Mouse (Mus musculus) erythroblast, adult 5-6 weeks (primary cell): ENCODE data around the gene Pnmal1. TPM values are rescaled to one million over a fixed set of nuclear protein-coding genes. Genes with fewer than 3 reads are reported as not detected.

Experiments used
- ATAC-seq: replicated peaks from 2 replicates; pipeline ENCODE4 v1.8.0; 2016; ENCODE audit warnings: moderate number of reproducible peaks, mild to moderate bottlenecking, moderate TSS enrichment, inconsistent platforms; ENCODE audit not compliant: poor library complexity, low FRiP score, severe bottlenecking
- total RNA-seq, 2 experiments: library from RNA; stranded (forward) in 1 of 2; stranded (reverse) in 1 of 2; fragments of 150-400 nt in 1 of 2; fragments of 200-764, 138-1000 nt in 1 of 2; gene quantifications; 2 replicates each; pipeline versions ENCODE4 v1.2.3 to v1.2.4; 2015 to 2017; ENCODE audit warnings: low replicate concordance in 2 of 2

Gene Pnmal1
- total RNA-seq, 2 experiments from 2014 or later: not detected

DNA sequence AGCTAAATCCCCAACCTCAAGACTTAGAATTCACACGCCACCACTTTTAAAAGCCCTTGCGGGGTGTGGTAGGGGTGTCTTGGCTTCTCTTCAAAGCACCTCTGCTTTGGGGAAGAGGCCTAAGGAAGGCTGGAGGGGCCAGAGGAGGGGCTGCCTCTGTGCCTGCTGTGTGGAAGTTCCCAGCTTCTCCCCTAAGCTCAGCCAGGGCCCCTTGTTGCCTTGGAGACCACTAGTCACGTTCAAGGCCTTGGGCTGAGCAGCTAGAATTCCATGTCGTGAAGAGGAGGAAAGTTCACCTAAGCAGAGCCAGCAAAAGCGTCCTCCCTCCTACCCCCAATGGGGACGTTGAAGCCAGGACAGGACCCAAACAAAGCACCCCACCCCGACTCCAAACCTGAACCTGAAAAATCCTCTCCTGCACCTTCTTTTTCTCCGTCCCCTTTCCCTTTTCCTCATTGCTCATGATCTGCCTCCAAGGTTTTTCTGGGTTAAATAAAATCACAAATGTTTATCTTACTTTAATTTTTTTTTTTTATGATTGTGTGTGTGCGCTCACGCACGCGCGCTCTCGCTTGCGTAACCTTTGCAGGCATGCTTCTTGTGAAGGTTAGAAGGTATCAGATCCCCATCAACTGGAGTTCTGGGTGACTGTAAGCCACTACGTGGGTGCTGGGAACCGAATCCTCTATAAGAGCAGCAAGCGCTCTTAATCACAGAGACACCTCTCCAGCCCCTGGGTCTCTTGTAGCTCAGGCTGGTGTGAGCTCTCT, 32.4 kb downstream of the Pnmal1 start:
- ATAC-seq: no peak

DNA sequence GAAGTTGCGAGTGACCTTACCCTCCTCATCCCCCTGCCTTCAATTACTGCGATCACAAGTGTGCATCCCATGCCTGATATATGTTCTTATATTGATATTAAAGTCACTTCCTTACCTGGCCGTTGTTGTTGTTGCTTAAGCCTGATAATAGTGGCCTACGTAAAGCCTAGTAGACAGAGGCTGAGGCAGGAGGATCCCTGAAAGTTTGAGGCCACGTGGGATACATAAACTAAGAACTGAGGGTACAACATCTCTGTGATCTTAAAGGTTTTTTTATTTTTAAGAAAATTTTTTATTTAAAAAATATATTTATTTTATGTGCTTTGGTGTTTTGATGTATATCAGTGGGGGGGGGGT, 33.0 kb downstream of the Pnmal1 start, which contains the start of gene Ccdc8:
Ccdc8 (plus strand) TSS at position 258 of the 357 bp plus-strand sequence.
- ATAC-seq: no peak

DNA sequence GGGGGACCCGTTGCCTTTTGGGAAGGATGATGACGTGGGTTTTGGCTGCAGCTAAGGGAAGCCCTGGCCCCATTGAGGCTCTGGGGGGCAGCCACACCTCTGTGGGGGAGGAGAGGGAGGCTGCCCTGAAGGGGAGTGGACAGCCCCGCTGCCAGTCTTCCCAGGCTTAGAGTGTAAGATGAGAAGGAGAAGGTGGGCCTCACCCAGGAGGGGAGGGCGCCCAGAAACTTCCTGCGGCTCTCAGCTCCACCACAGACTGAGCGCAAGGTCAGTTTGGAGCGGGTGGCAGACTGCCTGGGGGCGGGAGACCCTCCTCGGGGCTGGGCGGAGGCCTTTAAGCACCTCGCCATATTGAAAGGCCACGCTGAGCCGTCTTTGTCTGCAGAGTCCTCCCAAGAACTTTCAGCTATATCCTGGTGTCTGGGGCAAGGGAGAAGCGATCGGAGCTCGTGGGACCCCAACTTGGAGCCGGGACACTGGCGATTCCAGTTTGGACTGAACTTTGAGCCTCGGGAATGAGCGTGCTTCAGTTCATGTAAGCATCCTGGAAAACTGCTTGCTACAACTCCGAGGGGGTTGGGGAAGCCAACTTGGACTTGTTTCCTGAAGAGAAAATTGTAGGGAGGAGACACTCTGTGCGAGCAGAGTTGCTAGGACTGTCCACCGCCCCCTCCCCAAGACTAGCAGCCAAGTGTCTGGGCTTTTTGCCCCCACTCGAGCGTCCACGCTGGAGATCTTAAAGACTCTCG, 34.3 kb downstream of the Pnmal1 start:
- no peak for ATAC-seq

DNA sequence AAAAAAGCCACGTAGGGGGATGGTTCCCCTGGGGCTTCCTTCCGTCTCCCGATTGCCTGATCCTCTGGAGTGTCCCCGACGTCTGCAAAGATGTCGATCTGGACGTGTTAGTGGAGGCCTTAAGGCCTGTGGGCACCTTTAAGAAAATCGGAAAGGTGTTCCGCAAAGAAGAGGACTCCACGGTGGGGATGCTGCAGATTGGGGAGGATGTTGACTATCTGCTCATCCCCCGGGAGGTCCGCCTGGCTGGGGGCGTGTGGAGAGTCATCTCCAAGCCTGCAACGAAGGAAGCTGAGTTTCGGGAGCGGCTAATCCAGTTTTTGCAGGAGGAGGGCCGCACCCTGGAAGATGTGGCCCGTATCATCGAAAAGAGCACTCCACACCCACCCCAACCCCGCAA, 34.9 kb downstream of the Pnmal1 start:
- no peak for ATAC-seq

DNA sequence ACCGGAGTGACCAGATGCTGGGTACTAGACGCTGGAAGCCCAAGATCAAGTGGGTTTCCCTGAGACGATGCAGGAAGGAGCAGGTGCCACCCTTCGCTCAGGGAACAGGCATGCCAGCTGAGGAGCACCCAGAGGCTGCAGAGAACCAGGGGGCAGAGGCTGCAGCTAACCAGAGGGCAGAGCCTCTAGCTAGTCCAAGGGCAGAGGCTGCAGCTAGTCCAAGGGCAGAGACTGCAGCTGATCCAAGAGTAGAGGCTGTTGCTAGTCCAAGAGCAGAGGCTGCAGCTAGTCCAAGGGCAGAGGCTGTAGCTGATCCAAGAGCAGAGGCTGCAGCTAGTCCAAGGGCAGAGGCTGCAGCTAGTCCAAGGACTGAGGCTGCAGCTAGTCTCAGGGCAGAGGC, 35.9 kb downstream of the Pnmal1 start:
- no peak for ATAC-seq

DNA sequence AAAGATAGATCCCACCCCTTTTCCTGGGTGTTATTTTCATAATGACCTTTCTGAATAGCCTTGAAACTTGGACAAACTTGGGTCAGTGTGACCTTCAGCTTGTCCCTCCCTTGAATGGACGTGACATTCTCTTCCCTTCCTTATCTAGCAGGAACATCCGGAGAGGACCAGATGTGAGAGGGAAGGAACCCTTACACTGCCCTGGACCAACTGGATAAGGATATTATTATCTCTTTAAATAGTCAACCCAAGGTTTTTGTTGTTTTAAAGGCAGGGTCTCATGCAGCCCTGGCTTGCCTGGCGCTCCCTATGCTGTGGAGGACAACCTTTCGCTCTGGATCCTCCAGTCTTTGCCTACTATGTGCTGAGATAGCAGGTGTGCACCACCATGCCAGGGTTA, 39.8 kb downstream of the Pnmal1 start:
- ATAC-seq: no peak

DNA sequence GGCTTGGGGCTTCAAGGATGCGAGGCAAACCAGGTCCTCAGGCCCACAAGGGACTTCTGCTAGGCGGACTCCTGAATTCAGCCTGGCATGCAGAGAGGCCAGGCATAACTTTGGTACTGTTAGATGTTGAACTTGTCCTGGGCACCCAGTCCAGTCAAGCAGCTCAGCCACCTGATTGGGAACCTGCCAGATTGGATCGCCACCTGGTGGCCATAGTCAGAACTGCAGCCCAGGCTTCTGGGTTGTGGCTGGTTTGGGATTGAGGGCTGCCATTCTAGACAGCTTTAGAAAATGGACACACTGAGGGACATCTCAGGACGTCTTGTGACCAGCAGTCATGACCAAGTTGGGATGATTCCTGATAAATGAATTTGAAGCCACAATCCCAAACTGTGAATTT, 40.2 kb downstream of the Pnmal1 start:
- ATAC-seq: peak; percentile 80

- ATAC-seq: peak; percentile 55; the same call in 1 of the 2 replicates
These were observed 43.1 kb downstream of the Pnmal1 start for GRCm38 (mm10) chr7:17002375-17003195.

- no peak for ATAC-seq
These were observed 43.9 kb downstream of the Pnmal1 start for GRCm38 (mm10) chr7:17003230-17003960.

DNA sequence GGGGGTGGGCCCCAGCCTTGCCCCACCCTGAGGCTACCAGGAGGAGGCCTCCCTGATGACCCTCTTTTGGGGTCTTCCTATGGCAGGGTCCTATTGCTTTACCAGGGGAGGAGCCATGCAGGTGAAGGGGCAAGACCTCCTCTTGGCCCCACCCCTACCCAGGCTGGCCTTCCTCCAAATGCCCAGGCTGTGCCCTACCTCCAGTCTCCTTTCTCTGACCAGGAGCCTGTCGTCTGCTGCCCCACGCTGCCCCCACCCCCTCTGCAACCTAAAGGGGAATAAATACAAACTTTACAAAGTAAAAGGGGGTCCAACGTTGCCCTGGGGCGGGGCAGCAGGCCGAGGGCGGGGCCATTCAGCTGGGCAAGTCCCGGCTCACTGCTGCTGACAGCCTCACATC, 45.2 kb downstream of the Pnmal1 start:
- ATAC-seq: no peak

DNA sequence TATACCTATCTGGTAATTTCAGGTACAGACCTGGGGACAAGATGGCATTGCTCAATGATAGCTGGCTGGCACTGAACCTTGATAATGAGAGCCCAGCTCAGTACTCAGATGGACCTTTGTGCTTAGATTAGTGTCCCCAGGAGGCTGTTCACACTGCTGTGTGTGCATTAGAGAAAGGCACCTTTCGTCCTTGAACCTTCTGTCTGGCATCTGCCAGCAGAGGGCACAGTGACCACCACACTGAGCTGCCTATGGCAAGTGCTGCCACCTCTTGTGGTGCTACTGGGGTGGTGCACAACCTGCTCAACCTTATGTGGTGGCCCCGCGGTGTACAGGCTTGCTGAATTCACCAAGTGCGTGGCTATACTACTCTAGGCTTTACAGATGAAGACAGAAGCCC, 47.8 kb downstream of the Pnmal1 start:
- no peak for ATAC-seq

DNA sequence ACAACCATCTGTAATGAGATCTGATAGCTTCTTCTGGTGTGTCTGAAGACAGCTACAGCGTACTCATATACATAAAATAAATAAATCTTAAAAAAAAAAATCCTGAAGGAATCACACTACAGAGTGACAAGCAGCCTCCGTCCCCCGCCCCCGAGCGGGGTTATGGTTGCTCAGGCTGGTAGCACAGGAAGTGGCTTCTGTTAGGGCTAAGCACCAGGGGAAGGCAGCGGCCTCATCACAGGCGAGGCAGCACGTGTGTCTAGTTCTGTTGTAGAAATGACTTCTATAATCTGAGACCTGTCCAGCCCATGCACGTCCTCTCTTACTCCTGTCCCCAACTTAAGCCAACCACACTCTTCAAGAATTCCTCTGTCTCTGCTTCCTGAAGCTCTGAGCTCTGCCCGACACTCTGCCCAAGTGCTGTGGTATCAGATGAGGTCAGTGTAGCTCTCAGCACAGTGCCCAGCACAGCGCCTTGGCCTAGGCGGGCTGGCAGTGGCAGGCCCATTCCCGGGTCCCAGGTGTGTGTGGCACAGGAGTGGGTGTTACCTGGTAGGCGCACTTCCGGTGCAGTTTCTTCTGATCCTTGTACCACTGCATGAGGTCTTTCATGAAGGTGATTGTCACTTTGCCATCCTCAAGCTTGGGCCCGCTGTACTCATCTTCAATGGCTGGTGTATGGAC, 50.0 kb downstream of the Pnmal1 start:
- ATAC-seq: no peak

GRCm38 (mm10) chr7:17010010-17010347, 50.5 kb downstream of the Pnmal1 start:
- ATAC-seq: no peak

DNA sequence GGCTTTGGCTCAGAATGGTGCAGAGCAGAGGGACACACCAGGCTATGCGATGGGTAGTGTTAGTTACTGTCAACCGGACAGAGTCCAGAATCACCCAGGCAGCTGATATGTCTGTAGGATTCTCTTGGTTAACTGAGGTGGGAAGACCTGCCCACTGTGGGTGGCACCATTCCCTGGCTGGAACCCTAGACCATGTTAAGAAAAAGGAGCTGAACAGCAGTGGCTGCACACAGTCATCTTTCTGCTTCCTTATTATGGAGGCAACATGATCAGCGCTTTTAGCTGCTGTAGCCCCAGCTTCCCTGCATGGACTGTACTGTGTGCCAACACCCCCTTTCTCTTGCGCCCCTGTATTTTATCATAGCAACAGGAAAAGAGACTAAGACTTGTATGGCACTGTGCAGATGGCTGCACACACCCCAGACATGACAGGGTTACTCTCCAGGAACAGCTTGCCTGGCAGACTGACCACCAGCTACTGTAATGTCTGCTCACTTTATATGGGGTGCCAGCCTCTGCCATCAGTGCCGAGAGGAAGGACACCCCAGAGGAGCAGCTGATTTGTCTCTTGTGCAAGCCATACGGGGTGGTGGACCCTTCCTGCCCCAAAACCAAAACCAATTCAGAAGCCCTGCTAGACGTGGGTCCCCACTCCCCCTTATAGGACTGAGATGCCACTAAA, 52.6 kb downstream of the Pnmal1 start:
- no peak for ATAC-seq

Other genes starting within 250 kb of the Pnmal1 start
- gene Ceacam9, start 237.8 kb upstream of the Pnmal1 start, total RNA-seq (2015; ENCODE audit: low replicate concordance): not detected in 2 replicates
- gene Ceacam9, start 237.8 kb upstream of the Pnmal1 start, total RNA-seq (2017; ENCODE audit: low replicate concordance): not detected in 2 replicates
- 46.5 and 57.5 TPM in 2 replicates for gene Ap2s1, start 221.3 kb upstream of the Pnmal1 start, total RNA-seq (2015; ENCODE audit: low replicate concordance)
- 19.8 and 25.9 TPM in 2 replicates for gene Ap2s1, start 221.3 kb upstream of the Pnmal1 start, total RNA-seq (2017; ENCODE audit: low replicate concordance)
- 655 and 701 TPM in 2 replicates for gene Slc1a5, start 178.3 kb upstream of the Pnmal1 start, total RNA-seq (2015; ENCODE audit: low replicate concordance)
- gene Slc1a5, start 178.3 kb upstream of the Pnmal1 start, total RNA-seq (2017; ENCODE audit: low replicate concordance): 713 and 810 TPM in 2 replicates
- 21.5 and 22.4 TPM in 2 replicates for gene Strn4, start 143.8 kb upstream of the Pnmal1 start, total RNA-seq (2015; ENCODE audit: low replicate concordance)
- gene Strn4, start 143.8 kb upstream of the Pnmal1 start, total RNA-seq (2017; ENCODE audit: low replicate concordance): 34.3 and 69.7 TPM in 2 replicates
- 2.5 and 4.2 TPM in 2 replicates for gene Fkrp, start 142.9 kb upstream of the Pnmal1 start, total RNA-seq (2015; ENCODE audit: low replicate concordance)
- gene Fkrp, start 142.9 kb upstream of the Pnmal1 start, total RNA-seq (2017; ENCODE audit: low replicate concordance): 3.1 and 8.0 TPM in 2 replicates
- 4.6 and 18.8 TPM in 2 replicates for gene Prkd2, start 116.8 kb upstream of the Pnmal1 start, total RNA-seq (2015; ENCODE audit: low replicate concordance)
- 2.5 and 5.1 TPM in 2 replicates for gene Prkd2, start 116.8 kb upstream of the Pnmal1 start, total RNA-seq (2017; ENCODE audit: low replicate concordance)
- gene Dact3, start 84.4 kb upstream of the Pnmal1 start, total RNA-seq (2015; ENCODE audit: low replicate concordance): not detected in 2 replicates
- not detected in 2 replicates for gene Dact3, start 84.4 kb upstream of the Pnmal1 start, total RNA-seq (2017; ENCODE audit: low replicate concordance)
- not detected in 2 replicates for gene Gng8, start 67.9 kb upstream of the Pnmal1 start, total RNA-seq (2015; ENCODE audit: low replicate concordance)
- not detected in 2 replicates for gene Gng8, start 67.9 kb upstream of the Pnmal1 start, total RNA-seq (2017; ENCODE audit: low replicate concordance)
- 1.3 and 6.7 TPM in 2 replicates for gene Ptgir, start 53.2 kb upstream of the Pnmal1 start, total RNA-seq (2015; ENCODE audit: low replicate concordance)
- gene Ptgir, start 53.2 kb upstream of the Pnmal1 start, total RNA-seq (2017; ENCODE audit: low replicate concordance): 1.5 and 1.8 TPM in 2 replicates
- gene Calm3, start 35.6 kb upstream of the Pnmal1 start, total RNA-seq (2015; ENCODE audit: low replicate concordance): 41.1 and 44.1 TPM in 2 replicates
- gene Calm3, start 35.6 kb upstream of the Pnmal1 start, total RNA-seq (2017; ENCODE audit: low replicate concordance): 157 and 162 TPM in 2 replicates
- gene Pnmal2, start 15.0 kb upstream of the Pnmal1 start, total RNA-seq (2015; ENCODE audit: low replicate concordance): not detected in 2 replicates
- gene Pnmal2, start 15.0 kb upstream of the Pnmal1 start, total RNA-seq (2017; ENCODE audit: low replicate concordance): not detected in 2 replicates
- not detected in 2 replicates for gene Gm42372, start 23.4 kb downstream of the Pnmal1 start, total RNA-seq (2015; ENCODE audit: low replicate concordance)
- gene Gm42372, start 23.4 kb downstream of the Pnmal1 start, total RNA-seq (2017; ENCODE audit: low replicate concordance): 0.28 TPM in 1 of 2 replicates, not detected in the other
- gene Ccdc8, start 33.0 kb downstream of the Pnmal1 start, total RNA-seq (2015; ENCODE audit: low replicate concordance): 0.19 TPM in 1 of 2 replicates, not detected in the other
- gene Ccdc8, start 33.0 kb downstream of the Pnmal1 start, total RNA-seq (2017; ENCODE audit: low replicate concordance): 0.14 and 1.0 TPM in 2 replicates
- 14.0 and 21.3 TPM in 2 replicates for gene Ppp5c, start 68.2 kb downstream of the Pnmal1 start, total RNA-seq (2015; ENCODE audit: low replicate concordance)
- 10.6 and 18.9 TPM in 2 replicates for gene Ppp5c, start 68.2 kb downstream of the Pnmal1 start, total RNA-seq (2017; ENCODE audit: low replicate concordance)
- 0.42 and 0.58 TPM in 2 replicates for gene Hif3a, start 102.7 kb downstream of the Pnmal1 start, total RNA-seq (2015; ENCODE audit: low replicate concordance)
- gene Hif3a, start 102.7 kb downstream of the Pnmal1 start, total RNA-seq (2017; ENCODE audit: low replicate concordance): 0.17 TPM in 1 of 2 replicates, not detected in the other
- not detected in 2 replicates for gene Psg16, start 114.4 kb downstream of the Pnmal1 start, total RNA-seq (2015; ENCODE audit: low replicate concordance)
- not detected in 2 replicates for gene Psg16, start 114.4 kb downstream of the Pnmal1 start, total RNA-seq (2017; ENCODE audit: low replicate concordance)
- not detected in 2 replicates for gene Ceacam3, start 190.6 kb downstream of the Pnmal1 start, total RNA-seq (2015; ENCODE audit: low replicate concordance)
- 0.28 TPM in 1 of 2 replicates, not detected in the other for gene Ceacam3, start 190.6 kb downstream of the Pnmal1 start, total RNA-seq (2017; ENCODE audit: low replicate concordance)
- gene Psg29, start 243.8 kb downstream of the Pnmal1 start, total RNA-seq (2015; ENCODE audit: low replicate concordance): not detected in 2 replicates
- not detected in 2 replicates for gene Psg29, start 243.8 kb downstream of the Pnmal1 start, total RNA-seq (2017; ENCODE audit: low replicate concordance)